ENCODE assay signal across 8 mouse cellular contexts in the genomic region with DNA sequence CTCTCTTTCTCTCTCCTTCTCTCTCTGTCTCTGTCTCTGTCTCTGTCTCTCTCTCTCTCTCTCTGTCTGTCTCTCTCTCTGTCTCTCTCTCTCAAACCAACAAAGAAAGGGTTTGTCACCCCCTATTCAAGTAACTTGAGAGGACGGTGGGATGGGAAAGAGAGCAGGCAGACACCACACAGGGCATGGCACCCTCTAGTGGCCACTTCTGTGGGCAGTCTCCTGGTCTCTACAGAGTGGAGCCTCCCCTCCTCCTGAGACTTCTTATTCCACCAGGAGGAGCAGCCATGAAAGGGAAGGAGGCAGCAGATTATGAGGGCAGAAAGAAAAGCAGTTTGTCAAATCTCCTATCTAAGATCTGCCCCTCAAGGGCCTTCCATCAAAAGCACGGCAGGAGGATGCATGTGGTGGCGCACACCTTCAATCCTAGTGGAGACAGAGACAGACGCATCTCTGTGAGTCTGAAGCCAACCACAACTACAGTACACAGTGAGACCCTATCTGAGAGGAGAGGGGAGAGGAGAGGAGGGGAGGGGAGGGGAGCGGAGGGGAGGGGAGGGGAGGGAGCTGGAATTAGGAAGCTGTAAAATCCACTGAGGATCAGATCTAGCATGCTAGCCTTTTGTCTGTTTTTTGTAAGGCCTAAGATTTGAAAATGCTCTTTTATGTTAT.
DNase-seq lines count a peak whose midpoint lies in the region; ATAC-seq and TF ChIP-seq lines count a peak whose summit lies in the region.

No protein-coding gene starts in this region.

- H3K4me2 ChIP-seq in limb, embryonic 13.5 days (replicated peaks) = no peak overlapping the region

- 0 out of 2 replicates have a peak, but pooled peaks cover under 1% of the 10 kb centered on the region for H3K4me1 ChIP-seq in kidney, adult 2 months (ENCODE audit: control insufficient read depth, insufficient read depth, low read length)
- peaks cover 13% of the 10 kb centered on the region for H3K4me1 ChIP-seq in limb, embryonic 13.5 days

- H3K9ac ChIP-seq in limb, embryonic 13.5 days = no peak overlapping the region

- H3K27ac ChIP-seq in kidney, adult 2 months (ENCODE audit: insufficient read depth, low read depth, low read length) = no peak overlapping the region
- no peak overlapping the region for H3K27ac ChIP-seq in limb, embryonic 13.5 days

- H3K36me3 ChIP-seq in kidney, adult 2 months (ENCODE audit: control insufficient read depth, insufficient read depth, low read length) = no peaks in the 10 kb centered on the region
- peaks cover 25% of the 10 kb centered on the region for H3K36me3 ChIP-seq in limb, embryonic 13.5 days

- H3K9me3 ChIP-seq in limb, embryonic 13.5 days = no peaks in the 10 kb centered on the region

- WGBS in kidney, adult 2 months = 53% methylated on average over 5 of the region's 5 CpGs
- 48% methylated on average over 5 of the region's 5 CpGs for WGBS in limb, embryonic 13.5 days

- H3K27me3 ChIP-seq in kidney, adult 2 months (replicated peaks; ENCODE audit: control insufficient read depth, insufficient read depth, low read length) = no peaks in the 10 kb centered on the region
- no peaks in the 10 kb centered on the region for H3K27me3 ChIP-seq in limb, embryonic 13.5 days

- TF ChIP-seq POLR2A in kidney, adult 2 months (IDR thresholded peaks at IDR 0.05; ENCODE audit: low read depth, low read length) = no peak

- peak; percentile 83 for TF ChIP-seq CTCF in kidney, adult 2 months (conservative IDR thresholded peaks at IDR 0.05; ENCODE audit: insufficient read depth, insufficient read length, low read depth, low read length)

- no peak overlapping the region for H3K4me3 ChIP-seq in kidney, adult 2 months (ENCODE audit: insufficient read depth, low read depth, low read length)
- H3K4me3 ChIP-seq in limb, embryonic 13.5 days = no peak overlapping the region

- peak; percentile 66; the same call in 1 of the 2 replicates for ATAC-seq in limb, embryonic 13.5 days (ENCODE audit: low FRiP score, low read depth)

- intact Hi-C loops in gastrocnemius, postnatal 36 days (cut with DNase I) = loop anchor here (5.0 to 10.0 kb wide), 3 partner anchors 120 to 410 kb away; a partner anchor contains a TSS

- peak; percentile 66 for DNase-seq in urinary bladder, postnatal 14 days (ENCODE audit: low spot score)
- no peak for DNase-seq in urinary bladder, adult 2 months (ENCODE audit: low spot score)
- DNase-seq in embryo, embryonic 10.5 days (ENCODE audit: low spot score) = peak; percentile 90
- DNase-seq in gastrocnemius, postnatal 36 days = peak; percentile 40 to 60
- DNase-seq in kidney, adult 2 months = peak; percentile 69
- peak; percentile 66 for DNase-seq in naive thymus-derived CD4-positive, alpha-beta T cell, adult 2 months (ENCODE audit: low read depth)
- peak; percentile 89 for DNase-seq in testis, postnatal 10 days (ENCODE audit: low spot score)
